Mouse (Mus musculus) brain, embryonic 14.5 days (tissue): ENCODE measurements at regions not wholly inside any gene's neighbourhood (a gene's known extent, or its start where the extent isn't known, plus 50 kb on each side); places are given as distances from the start of the nearest gene placed in this dataset.

ENCODE experiments used
- DNase-seq: peaks from one replicate; pipeline ENCODE4 v3.0.0-alpha.2; 2011; ENCODE audit warnings: low read depth
- CTCF ChIP-seq: fragments of 200-500 bp; IDR thresholded peaks from 2 replicates; pipeline ENCODE4 v1.5.1; 2012; ENCODE audit warnings: inconsistent platforms, mild to moderate bottlenecking, moderate library complexity, borderline replicate concordance; ENCODE audit not compliant: insufficient read depth, insufficient read length; ENCODE audit errors: extremely low read depth
- POLR2A ChIP-seq: fragments of 200-500 bp; IDR thresholded peaks from 2 replicates; pipeline ENCODE4 v1.6.1; 2012; ENCODE audit warnings: mild to moderate bottlenecking, inconsistent platforms, borderline replicate concordance; ENCODE audit not compliant: poor library complexity, insufficient read depth, insufficient read length, severe bottlenecking; ENCODE audit errors: extremely low read depth

- TF ChIP-seq POLR2A (no peak), CTCF (no peak)
- DNase-seq: peak; percentile 56
These were observed 917.3 kb downstream of the Brinp3 start for GRCm38 (mm10) chr1:147411816-147412215.

GRCm38 (mm10) chr1:147440402-147440801 is 945.8 kb downstream of the Brinp3 start:
- TF ChIP-seq POLR2A (no peak), CTCF (no peak)

GRCm38 (mm10) chr1:147446601-147447000 is 952.0 kb downstream of the Brinp3 start:
- DNase-seq: peak; percentile 27
- TF ChIP-seq CTCF: no peak

More at GRCm38 (mm10) chr1:147440402-147440801, 945.8 kb downstream of the Brinp3 start:
- no peak for DNase-seq
